Mouse (Mus musculus): ENCODE measurements around the gene Olfr1309.

- TF ChIP-seq CTCF (IDR thresholded peaks at IDR 0.05; ENCODE audit: low read depth, low read length): no peak
- TF ChIP-seq POLR2A (IDR thresholded peaks at IDR 0.05; ENCODE audit: insufficient read depth, low read length): no peak
Measured at GRCm38 (mm10) chr2:111949340-111949739, 40.7 kb downstream of the Olfr1309 start, which contains the start of gene Olfr1307.
